Mouse (Mus musculus): Measurements from ENCODE around the gene Mgat3. TPM values are rescaled to one million over a fixed set of nuclear protein-coding genes. Genes with fewer than 3 reads are reported as not detected.

The Mgat3 gene
- polyA plus RNA-seq, 1 experiment from 2014 or later: 12.8 TPM

DNA sequence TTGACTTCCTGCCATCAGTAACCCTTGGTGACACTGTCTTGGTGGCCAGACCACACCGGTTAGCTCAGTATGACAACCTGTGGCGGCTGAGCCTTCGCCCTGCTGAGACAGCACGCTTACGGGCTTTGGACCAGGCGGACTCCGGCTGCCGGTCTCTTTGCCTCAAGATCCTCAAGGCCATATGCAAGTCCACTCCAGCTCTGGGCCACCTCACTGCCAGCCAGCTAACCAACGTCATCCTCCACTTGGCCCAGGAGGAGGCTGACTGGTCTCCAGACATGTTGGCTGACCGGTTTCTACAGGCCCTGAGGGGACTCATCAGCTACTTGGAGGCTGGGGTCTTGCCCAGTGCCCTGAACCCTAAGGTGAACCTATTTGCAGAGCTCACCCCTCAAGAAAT is 76.2 kb downstream of the Mgat3 start:
- no peak overlapping the region for H3K27ac ChIP-seq (ENCODE audit: low read length)
- H3K9me3 ChIP-seq (ENCODE audit: control insufficient read depth, low read depth, low read length): no peaks in the 10 kb centered on the region
- 96% methylated on average over 10 of the region's 10 CpGs for WGBS
- peaks cover 19% of the 10 kb centered on the region; the same call in 1 of the 2 replicates for H3K4me1 ChIP-seq (ENCODE audit: control insufficient read depth, insufficient read depth, low read length)
- no peaks in the 10 kb centered on the region for H3K27me3 ChIP-seq (ENCODE audit: control insufficient read depth, insufficient read depth, low read length)
- H3K9ac ChIP-seq (replicated peaks; ENCODE audit: low read depth, low read length): no peak overlapping the region
- H3K4me3 ChIP-seq (ENCODE audit: low read depth, low read length): no peak overlapping the region
- H3K4me2 ChIP-seq (replicated peaks; ENCODE audit: low read depth, low read length): no peak overlapping the region
- ATAC-seq (ENCODE audit: insufficient number of reproducible peaks, insufficient read depth, low FRiP score, low read depth): no peak
- H3K36me3 ChIP-seq (ENCODE audit: control insufficient read depth, insufficient read depth, low read length): peaks cover 65% of the 10 kb centered on the region

DNA sequence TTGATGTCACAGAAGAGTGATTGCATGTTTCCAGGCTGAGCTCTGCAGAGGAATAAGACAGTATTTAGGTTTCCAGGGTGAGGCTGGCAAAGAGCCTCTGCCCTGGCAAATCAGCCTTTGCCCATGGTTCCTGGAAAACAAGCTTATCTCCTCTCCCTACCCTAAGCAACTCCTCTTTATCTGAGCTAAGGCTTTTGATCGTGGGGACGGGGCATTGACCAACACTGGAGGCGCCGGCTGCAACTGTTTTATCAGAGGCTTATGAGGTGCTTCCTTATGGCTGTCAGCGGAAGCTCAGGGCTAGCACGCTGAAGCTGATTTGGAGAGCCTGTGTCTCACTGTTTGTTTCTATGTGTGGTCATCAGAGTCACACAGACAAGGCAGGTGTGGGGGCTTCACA is 77.1 kb downstream of the Mgat3 start:
- Histone ChIP-seq H3K4me3 (ENCODE audit: low read depth, low read length) (no peak overlapping the region), H3K27me3 (ENCODE audit: control insufficient read depth, insufficient read depth, low read length) (no peaks in the 10 kb centered on the region), H3K9me3 (ENCODE audit: control insufficient read depth, low read depth, low read length) (no peaks in the 10 kb centered on the region), H3K36me3 (ENCODE audit: control insufficient read depth, insufficient read depth, low read length) (peaks cover 60% of the 10 kb centered on the region), H3K9ac (replicated peaks; ENCODE audit: low read depth, low read length) (no peak overlapping the region), H3K27ac (ENCODE audit: low read length) (no peak overlapping the region), H3K4me2 (replicated peaks; ENCODE audit: low read depth, low read length) (no peak overlapping the region), H3K4me1 (ENCODE audit: control insufficient read depth, insufficient read depth, low read length) (peaks cover 19% of the 10 kb centered on the region; the same call in 1 of the 2 replicates)
- no peak for ATAC-seq (ENCODE audit: insufficient number of reproducible peaks, insufficient read depth, low FRiP score, low read depth)
- 87% methylated on average over 6 of the region's 6 CpGs for WGBS

DNA sequence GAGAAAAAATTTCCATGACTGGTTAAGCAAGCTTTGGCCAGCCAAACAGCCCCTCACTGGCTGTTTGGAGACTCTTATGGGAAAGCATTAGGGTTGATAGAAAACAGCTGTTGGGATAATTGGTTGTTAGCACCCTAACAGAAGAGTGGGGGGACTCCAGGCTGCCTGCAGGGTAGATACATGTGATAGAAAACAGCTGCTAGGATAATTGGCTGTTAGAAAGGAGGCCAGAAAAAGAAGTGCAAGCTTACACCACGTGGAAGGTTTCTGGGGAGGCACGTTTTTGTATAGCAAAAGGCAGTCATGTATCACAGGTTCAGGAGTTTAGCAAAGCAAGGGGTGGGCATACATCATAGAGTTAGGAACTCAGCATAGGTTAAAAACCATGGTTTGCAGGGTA is 80.0 kb downstream of the Mgat3 start:
- Histone ChIP-seq H3K27ac (ENCODE audit: low read length) (peak overlapping the region; percentile 99), H3K9me3 (ENCODE audit: control insufficient read depth, low read depth, low read length) (no peaks in the 10 kb centered on the region), H3K4me3 (ENCODE audit: low read depth, low read length) (no peak overlapping the region), H3K4me2 (replicated peaks; ENCODE audit: low read depth, low read length) (peak overlapping the region; percentile 1; the same call in 1 of the 2 replicates), H3K36me3 (ENCODE audit: control insufficient read depth, insufficient read depth, low read length) (peaks cover 51% of the 10 kb centered on the region), H3K27me3 (ENCODE audit: control insufficient read depth, insufficient read depth, low read length) (no peaks in the 10 kb centered on the region), H3K9ac (replicated peaks; ENCODE audit: low read depth, low read length) (no peak overlapping the region), H3K4me1 (ENCODE audit: control insufficient read depth, insufficient read depth, low read length) (peaks cover 29% of the 10 kb centered on the region)
- WGBS: 34% methylated on average over 2 of the region's 2 CpGs
- ATAC-seq (ENCODE audit: insufficient number of reproducible peaks, insufficient read depth, low FRiP score, low read depth): no peak

DNA sequence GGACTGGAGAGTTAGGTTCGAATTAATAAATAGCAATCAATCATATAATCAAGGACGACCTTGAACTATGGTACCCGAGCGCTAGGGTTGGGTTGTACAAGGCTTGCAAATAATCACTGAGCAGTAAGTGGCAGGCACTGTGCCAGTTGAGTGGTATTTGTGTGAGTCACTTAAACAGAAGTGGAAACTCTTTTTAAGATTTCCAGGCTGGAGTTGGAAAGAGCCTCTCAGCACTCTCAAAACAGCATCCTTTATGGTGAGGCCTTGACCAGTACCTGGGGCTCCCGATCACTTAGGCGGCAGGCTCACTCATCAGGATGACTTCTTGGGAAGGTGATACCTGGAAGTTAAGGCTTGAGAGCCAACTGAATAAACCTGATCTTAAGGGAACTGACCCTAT is 80.7 kb downstream of the Mgat3 start:
- Histone ChIP-seq H3K27ac (ENCODE audit: low read length) (peak overlapping the region; percentile 99), H3K36me3 (ENCODE audit: control insufficient read depth, insufficient read depth, low read length) (peaks cover 44% of the 10 kb centered on the region), H3K27me3 (ENCODE audit: control insufficient read depth, insufficient read depth, low read length) (no peaks in the 10 kb centered on the region), H3K4me3 (ENCODE audit: low read depth, low read length) (peak overlapping the region; percentile 100), H3K4me2 (replicated peaks; ENCODE audit: low read depth, low read length) (peak overlapping the region; percentile 79), H3K4me1 (ENCODE audit: control insufficient read depth, insufficient read depth, low read length) (peaks cover 31% of the 10 kb centered on the region), H3K9me3 (ENCODE audit: control insufficient read depth, low read depth, low read length) (no peaks in the 10 kb centered on the region), H3K9ac (replicated peaks; ENCODE audit: low read depth, low read length) (peak overlapping the region; percentile 50)
- WGBS: 37% methylated on average over 6 of the region's 6 CpGs
- ATAC-seq (ENCODE audit: insufficient number of reproducible peaks, insufficient read depth, low FRiP score, low read depth): no peak

DNA sequence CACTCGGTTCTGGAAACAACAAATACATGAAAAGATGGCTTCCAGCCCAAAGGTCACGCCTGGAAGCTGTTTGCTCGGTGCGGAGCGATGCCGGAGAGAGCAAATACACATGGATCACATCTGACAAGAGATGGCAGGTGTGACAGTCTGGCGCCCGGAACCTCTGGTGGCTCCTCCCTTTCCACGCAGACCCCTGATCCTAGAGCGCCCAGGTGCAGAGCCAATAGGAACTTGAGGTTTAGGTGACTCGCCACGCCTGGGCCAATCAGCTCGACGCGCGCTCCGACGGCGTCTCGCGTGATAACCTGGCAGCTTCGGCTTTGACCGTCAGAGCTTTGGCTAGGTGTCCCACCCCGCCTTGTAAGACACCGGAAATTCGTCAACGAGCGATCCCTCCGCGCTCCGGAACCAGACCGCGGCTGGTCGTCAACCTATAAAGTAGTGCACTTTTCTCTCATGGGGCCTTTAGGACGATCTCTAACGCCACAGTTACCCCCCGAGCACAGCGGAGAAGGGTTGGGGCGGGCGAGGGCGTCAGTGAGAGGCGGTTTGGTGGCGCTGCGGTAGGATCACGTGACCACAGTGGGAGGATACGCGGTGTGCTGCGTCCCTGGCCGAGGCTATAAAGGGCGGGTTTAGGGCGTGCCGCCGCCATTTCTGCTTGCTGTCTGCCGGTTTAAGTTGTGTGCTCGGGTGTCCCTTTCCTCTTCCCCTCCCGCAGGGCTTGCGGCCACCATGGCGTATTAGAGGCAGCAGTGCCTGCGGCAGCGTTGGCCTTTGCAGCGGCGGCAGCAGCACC is 81.5 kb downstream of the Mgat3 start, which contains the start of gene Atf4:
Gene Atf4, plus strand, starts transcription at position 338 of the 799 bp plus-strand sequence.
- Histone ChIP-seq H3K9me3 (ENCODE audit: control insufficient read depth, low read depth, low read length) (no peaks in the 10 kb centered on the region), H3K9ac (replicated peaks; ENCODE audit: low read depth, low read length) (peak within 1 kb of the TSS; percentile 100), H3K4me3 (ENCODE audit: low read depth, low read length) (peak within 1 kb of the TSS; percentile 100), H3K4me2 (replicated peaks; ENCODE audit: low read depth, low read length) (peak within 1 kb of the TSS; percentile 96), H3K27me3 (ENCODE audit: control insufficient read depth, insufficient read depth, low read length) (no peaks in the 10 kb centered on the region), H3K4me1 (ENCODE audit: control insufficient read depth, insufficient read depth, low read length) (peaks cover 33% of the 10 kb centered on the region), H3K36me3 (ENCODE audit: control insufficient read depth, insufficient read depth, low read length) (peaks cover 36% of the 10 kb centered on the region), H3K27ac (ENCODE audit: low read length) (peak within 1 kb of the TSS; percentile 99)
- ATAC-seq (ENCODE audit: insufficient number of reproducible peaks, insufficient read depth, low FRiP score, low read depth): peak; percentile 95
- WGBS: under 1% methylated on average over 62 of the region's 62 CpGs

DNA sequence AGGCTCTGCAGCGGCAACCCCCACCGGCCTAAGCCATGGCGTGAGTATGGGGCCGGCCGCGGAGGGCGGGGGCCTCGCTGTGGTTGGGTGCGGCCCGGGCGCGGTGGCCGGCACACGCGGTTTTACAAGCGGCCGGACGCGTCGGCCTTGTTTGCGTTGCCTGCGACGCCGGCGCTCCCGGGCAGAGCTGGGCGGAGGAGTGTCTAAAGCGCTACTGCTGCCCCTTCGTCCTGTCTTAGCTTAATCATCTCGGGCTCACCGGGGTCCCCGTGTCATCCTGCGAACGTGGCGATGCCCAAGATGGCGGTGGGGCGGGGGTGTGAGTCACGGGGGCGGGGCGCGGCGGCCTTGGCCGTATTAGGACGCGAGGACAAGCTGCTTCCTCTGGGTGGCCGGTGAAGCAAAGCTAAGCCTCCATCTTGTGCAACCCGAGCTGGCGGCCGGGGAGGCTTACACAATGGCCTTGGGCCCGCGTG is 82.2 kb downstream of the Mgat3 start:
- ATAC-seq (ENCODE audit: insufficient number of reproducible peaks, insufficient read depth, low FRiP score, low read depth): peak; percentile 35
- WGBS: 0% methylated on average over 51 of the region's 51 CpGs
- H3K27ac ChIP-seq (ENCODE audit: low read length): peak overlapping the region; percentile 99
- H3K4me3 ChIP-seq (ENCODE audit: low read depth, low read length): peak overlapping the region; percentile 100
- H3K27me3 ChIP-seq (ENCODE audit: control insufficient read depth, insufficient read depth, low read length): no peaks in the 10 kb centered on the region
- peaks cover 33% of the 10 kb centered on the region for H3K4me1 ChIP-seq (ENCODE audit: control insufficient read depth, insufficient read depth, low read length)
- peaks cover 31% of the 10 kb centered on the region for H3K36me3 ChIP-seq (ENCODE audit: control insufficient read depth, insufficient read depth, low read length)
- H3K4me2 ChIP-seq (replicated peaks; ENCODE audit: low read depth, low read length): peak overlapping the region; percentile 96
- no peaks in the 10 kb centered on the region for H3K9me3 ChIP-seq (ENCODE audit: control insufficient read depth, low read depth, low read length)
- H3K9ac ChIP-seq (replicated peaks; ENCODE audit: low read depth, low read length): peak overlapping the region; percentile 100

DNA sequence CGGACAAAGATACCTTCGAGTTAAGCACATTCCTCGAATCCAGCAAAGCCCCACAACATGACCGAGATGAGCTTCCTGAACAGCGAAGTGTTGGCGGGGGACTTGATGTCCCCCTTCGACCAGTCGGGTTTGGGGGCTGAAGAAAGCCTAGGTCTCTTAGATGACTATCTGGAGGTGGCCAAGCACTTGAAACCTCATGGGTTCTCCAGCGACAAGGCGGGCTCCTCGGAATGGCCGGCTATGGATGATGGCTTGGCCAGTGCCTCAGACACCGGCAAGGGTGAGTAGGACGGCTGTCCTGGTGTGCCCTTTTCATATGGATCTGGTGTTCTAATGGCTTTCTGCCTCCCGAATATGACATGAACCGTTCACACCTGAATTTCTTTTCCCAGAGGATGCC is 82.7 kb downstream of the Mgat3 start:
- 5% methylated on average over 16 of the region's 16 CpGs for WGBS
- Histone ChIP-seq H3K9me3 (ENCODE audit: control insufficient read depth, low read depth, low read length) (no peaks in the 10 kb centered on the region), H3K27ac (ENCODE audit: low read length) (peak overlapping the region; percentile 99), H3K9ac (replicated peaks; ENCODE audit: low read depth, low read length) (peak overlapping the region; percentile 100), H3K36me3 (ENCODE audit: control insufficient read depth, insufficient read depth, low read length) (peaks cover 25% of the 10 kb centered on the region), H3K4me1 (ENCODE audit: control insufficient read depth, insufficient read depth, low read length) (peaks cover 33% of the 10 kb centered on the region), H3K27me3 (ENCODE audit: control insufficient read depth, insufficient read depth, low read length) (no peaks in the 10 kb centered on the region), H3K4me2 (replicated peaks; ENCODE audit: low read depth, low read length) (peak overlapping the region; percentile 96), H3K4me3 (ENCODE audit: low read depth, low read length) (peak overlapping the region; percentile 100)
- ATAC-seq (ENCODE audit: insufficient number of reproducible peaks, insufficient read depth, low FRiP score, low read depth): no peak

DNA sequence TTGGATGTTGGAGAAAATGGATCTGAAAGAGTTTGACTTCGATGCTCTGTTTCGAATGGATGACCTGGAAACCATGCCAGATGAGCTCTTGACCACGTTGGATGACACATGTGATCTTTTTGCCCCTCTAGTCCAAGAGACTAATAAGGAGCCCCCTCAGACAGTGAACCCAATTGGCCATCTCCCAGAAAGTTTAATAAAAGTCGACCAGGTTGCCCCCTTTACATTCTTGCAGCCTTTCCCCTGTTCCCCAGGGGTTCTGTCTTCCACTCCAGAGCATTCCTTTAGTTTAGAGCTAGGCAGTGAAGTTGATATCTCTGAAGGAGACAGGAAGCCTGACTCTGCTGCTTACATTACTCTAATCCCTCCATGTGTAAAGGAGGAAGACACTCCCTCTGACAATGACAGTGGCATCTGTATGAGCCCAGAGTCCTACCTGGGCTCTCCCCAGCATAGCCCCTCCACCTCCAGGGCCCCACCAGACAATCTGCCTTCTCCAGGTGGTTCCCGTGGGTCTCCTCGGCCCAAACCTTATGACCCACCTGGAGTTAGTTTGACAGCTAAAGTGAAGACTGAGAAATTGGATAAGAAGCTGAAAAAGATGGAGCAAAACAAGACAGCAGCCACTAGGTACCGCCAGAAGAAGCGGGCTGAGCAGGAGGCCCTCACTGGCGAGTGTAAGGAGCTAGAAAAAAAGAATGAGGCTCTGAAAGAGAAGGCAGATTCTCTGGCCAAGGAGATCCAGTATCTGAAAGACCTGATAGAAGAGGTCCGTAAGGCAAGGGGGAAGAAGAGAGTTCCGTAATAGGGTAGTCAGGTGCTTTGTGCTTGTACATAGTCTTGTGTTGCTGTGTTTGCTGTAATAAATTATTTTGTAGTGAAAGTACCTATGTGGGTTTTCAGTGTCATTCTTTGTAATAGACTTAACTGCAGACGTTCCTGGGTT is 83.4 kb downstream of the Mgat3 start:
- Histone ChIP-seq H3K4me1 (ENCODE audit: control insufficient read depth, insufficient read depth, low read length) (peaks cover 33% of the 10 kb centered on the region), H3K4me2 (replicated peaks; ENCODE audit: low read depth, low read length) (peak overlapping the region; percentile 96), H3K9ac (replicated peaks; ENCODE audit: low read depth, low read length) (peak overlapping the region; percentile 100), H3K4me3 (ENCODE audit: low read depth, low read length) (peak overlapping the region; percentile 100), H3K36me3 (ENCODE audit: control insufficient read depth, insufficient read depth, low read length) (peaks cover 20% of the 10 kb centered on the region), H3K9me3 (ENCODE audit: control insufficient read depth, low read depth, low read length) (no peaks in the 10 kb centered on the region), H3K27me3 (ENCODE audit: control insufficient read depth, insufficient read depth, low read length) (no peaks in the 10 kb centered on the region), H3K27ac (ENCODE audit: low read length) (peak overlapping the region; percentile 99)
- WGBS: 56% methylated on average over 12 of the region's 12 CpGs
- ATAC-seq (ENCODE audit: insufficient number of reproducible peaks, insufficient read depth, low FRiP score, low read depth): no peak

Data from stomach, embryonic 14.5 days (tissue).